Mouse (Mus musculus) layer of hippocampus, adult 2 months (tissue): ENCODE measurements around the gene Ctnnbl1. TPM values are rescaled to one million over a fixed set of nuclear protein-coding genes. Genes with fewer than 3 reads are reported as not detected.
A peak's percentile ranks its signal among the peaks of the same experiment; 100 is the strongest.

ENCODE experiments used
- DNase-seq, 2 experiments: peaks; one replicate each; pipeline ENCODE4 v3.0.0; 2022; ENCODE audit warnings: low spot score in 2 of 2
- H3K27ac ChIP-seq: fragments of 200-600 bp; 2 replicates; pipeline ENCODE4 v1.8.1; 2022
- H3K4me3 ChIP-seq: fragments of 200-600 bp; 2 replicates; pipeline ENCODE4 v1.8.1; 2022; ENCODE audit warnings: mild to moderate bottlenecking
- CTCF ChIP-seq: fragments of 200-600 bp; conservative IDR thresholded peaks from 2 replicates; pipeline ENCODE4 v1.8.1; 2022; ENCODE audit warnings: antibody characterized with exemption, mild to moderate bottlenecking, moderate library complexity
- total RNA-seq, 2 experiments: library from RNA; stranded (reverse); gene quantifications; 2 replicates each; pipeline ENCODE4 v1.2.3; 2021

Ctnnbl1 gene
- total RNA-seq, 2 experiments from 2014 or later, result 29.2 to 32.8 TPM

DNA sequence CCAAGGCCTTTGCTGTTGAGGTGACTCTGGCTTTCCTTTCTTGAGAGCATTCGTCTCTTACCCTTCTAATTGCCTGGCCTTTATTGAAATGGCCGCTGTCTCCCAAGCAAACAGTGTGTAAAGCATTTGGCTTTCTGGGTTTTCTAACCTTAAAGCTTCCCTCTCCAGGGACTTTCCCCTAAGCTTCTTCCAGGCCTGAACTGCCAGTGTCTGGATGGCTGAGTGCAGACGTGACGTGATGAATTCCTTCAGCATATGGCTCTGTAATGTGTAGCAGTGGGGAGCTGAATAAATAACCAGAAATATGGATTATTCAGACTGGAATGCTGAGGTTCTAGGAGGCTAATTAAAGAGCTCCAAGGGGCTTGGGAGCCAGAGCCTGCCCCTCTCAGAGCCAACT lies 84.1 kb downstream of the Ctnnbl1 start:
- DNase-seq, result peak in 1 of 2 experiments; percentile 5
- no peak for TF ChIP-seq CTCF
- Histone ChIP-seq H3K4me3 (no peak overlapping the region), H3K27ac (no peak overlapping the region)

DNA sequence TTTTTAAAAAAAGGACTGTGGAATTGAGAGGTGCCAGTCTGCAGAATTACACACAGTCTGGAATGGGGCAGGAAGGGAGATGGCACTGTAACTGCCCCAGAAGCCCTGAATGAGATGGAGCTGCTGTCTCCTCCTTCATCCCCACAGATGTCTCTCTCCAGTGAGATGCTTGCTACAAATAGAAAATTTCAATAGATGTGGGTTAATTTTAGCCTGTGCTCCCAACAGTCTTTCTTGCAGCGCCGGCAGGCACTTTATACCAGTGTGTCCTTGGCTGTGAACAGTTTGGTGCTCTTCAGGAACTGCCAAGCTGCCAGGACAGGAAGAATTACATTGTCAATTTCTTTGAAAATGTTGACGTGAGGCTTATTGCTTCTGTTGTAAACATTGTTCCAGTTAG lies 86.3 kb downstream of the Ctnnbl1 start:
- no peak for TF ChIP-seq CTCF
- Histone ChIP-seq H3K4me3 (no peak overlapping the region), H3K27ac (no peak overlapping the region)
- peak in 1 of 2 experiments; percentile 9 for DNase-seq

DNA sequence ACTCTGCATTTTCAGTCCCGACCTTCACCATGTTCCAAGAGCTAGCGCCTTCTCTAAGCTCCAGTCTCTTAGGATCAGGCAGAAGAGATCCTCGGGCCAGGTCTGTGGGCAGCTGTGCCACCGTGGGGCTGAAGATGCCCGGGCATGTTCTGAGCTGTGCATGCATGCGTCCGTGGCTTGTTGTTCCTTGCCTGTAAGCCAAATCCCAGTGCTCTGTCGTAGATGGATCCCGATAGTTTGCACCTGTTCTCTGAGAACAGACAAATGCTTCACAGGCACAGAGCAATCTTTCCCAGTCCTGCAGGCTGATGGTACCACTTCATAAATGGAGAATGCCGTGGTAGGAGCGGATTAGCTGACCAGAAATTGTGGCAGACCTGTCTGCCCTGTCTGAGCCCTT lies 87.0 kb downstream of the Ctnnbl1 start:
- TF ChIP-seq CTCF, result no peak
- peak in 1 of 2 experiments; percentile 7 for DNase-seq
- H3K27ac ChIP-seq, result no peak overlapping the region
- no peak overlapping the region for H3K4me3 ChIP-seq

- peak in 1 of 2 experiments; percentile 8 for DNase-seq
- TF ChIP-seq CTCF, result no peak
- Histone ChIP-seq H3K27ac (no peak overlapping the region), H3K4me3 (no peak overlapping the region)
Observed at GRCm38 (mm10) chr2:157830101-157830500, 92.9 kb downstream of the Ctnnbl1 start.

DNA sequence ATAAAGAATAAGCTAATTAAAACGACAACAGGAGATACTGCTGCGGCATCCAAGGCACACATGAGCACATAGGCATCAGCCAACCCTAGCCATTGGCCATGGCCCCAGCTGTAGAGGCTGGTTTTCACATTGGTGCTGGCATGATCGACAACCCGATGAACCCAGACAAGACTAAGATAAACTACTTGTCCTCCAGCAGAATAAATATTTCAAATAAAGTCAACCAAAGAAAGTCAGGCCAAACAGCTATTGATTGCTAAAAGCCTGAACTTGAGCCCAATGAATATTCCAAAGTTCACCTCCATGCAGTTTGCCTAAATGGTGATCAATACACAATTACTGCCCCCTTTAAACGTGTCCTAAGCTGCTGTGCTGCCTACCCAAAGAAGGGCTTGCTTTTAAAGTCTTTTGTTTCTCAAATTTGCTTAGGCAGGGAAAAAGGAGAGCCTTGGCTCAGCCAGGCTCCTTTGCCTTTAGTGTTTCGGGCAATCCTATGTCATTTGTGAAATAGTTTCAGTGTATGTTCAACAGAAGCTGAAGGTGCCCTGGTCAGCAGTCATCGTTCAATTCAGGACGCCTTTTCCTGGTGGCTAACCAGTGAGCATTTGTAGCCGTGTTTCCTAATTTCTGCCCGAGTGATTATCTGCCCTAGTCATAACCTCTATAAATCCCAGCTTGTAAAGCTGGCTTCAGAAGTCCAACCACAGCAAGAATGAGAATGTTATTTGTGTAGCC lies 93.6 kb downstream of the Ctnnbl1 start:
- Histone ChIP-seq H3K27ac (no peak overlapping the region), H3K4me3 (no peak overlapping the region)
- peak in 1 of 2 experiments; percentile 2 for DNase-seq
- TF ChIP-seq CTCF, result no peak

DNA sequence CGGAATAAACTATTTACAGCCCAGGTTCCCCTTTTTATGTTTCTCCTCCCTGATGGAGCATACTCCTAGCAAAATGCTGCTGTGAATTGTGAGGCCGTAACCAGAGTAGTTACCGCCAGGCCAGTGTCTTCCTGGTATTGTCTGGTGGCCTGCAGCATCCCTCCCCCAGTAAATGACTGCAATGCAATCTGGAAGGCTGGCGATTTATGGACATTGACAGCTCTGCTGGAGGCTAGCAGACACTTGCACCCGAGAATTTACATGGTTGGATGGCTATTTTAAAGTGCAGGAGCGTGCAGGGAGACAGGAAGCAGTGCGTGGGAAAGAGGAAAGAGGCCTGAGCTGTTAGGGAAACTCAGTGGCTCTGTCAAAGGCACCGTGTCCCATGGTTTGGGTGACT lies 99.8 kb downstream of the Ctnnbl1 start:
- no peak overlapping the region for H3K4me3 ChIP-seq

DNA sequence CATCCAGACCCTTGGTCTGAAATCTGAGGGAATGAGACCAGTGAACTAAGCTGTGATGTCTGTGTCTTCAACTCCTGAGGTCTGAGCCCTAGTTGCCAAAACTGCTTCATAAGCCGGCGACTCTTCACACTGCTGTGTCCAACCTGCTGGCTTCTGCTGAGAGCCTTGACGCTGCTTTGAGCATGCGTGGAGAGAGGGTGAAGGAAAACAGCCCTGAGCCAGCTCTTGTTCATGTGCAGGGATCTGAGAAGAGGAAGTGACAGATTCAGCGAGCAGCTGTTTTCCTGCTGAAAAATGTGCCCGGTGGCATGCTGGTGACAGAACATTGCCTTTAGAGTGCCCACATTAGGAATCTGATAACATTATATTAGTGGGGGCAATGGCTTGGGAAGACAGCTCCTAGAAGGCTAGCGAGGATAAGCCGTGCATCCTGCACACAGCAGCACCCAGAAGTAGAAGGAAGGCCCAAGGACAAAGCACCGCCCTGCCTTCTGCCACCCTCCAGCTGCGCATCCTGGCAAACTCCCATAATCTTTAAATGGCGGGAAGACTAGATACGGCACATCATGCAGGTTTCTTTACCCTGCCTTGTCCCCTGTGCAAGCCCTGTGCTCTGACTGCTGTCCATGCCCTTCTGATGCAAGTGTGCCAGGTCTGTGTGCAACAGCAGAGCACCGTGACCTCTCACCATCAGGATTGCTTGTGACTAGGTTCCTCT lies 101.2 kb downstream of the Ctnnbl1 start:
- peak overlapping the region; percentile 43; the same call in 1 of the 2 replicates for H3K27ac ChIP-seq
- no peak for TF ChIP-seq CTCF
- peak; percentile 16 to 45 for DNase-seq
- no peak overlapping the region for H3K4me3 ChIP-seq

More for the DNA sequence above, 99.8 kb downstream of the Ctnnbl1 start:
- TF ChIP-seq CTCF, result no peak
- no peak overlapping the region for H3K27ac ChIP-seq
- no peak for DNase-seq

- Histone ChIP-seq H3K27ac (no peak overlapping the region), H3K4me3 (no peak overlapping the region)
- peak in 1 of 2 experiments; percentile 6 for DNase-seq
- TF ChIP-seq CTCF, result no peak
Observed at GRCm38 (mm10) chr2:157840641-157841078, 103.5 kb downstream of the Ctnnbl1 start.

GRCm38 (mm10) chr2:157841121-157841520 lies 103.9 kb downstream of the Ctnnbl1 start:
- DNase-seq, result no peak
- Histone ChIP-seq H3K4me3 (no peak overlapping the region), H3K27ac (no peak overlapping the region)
- no peak for TF ChIP-seq CTCF

DNA sequence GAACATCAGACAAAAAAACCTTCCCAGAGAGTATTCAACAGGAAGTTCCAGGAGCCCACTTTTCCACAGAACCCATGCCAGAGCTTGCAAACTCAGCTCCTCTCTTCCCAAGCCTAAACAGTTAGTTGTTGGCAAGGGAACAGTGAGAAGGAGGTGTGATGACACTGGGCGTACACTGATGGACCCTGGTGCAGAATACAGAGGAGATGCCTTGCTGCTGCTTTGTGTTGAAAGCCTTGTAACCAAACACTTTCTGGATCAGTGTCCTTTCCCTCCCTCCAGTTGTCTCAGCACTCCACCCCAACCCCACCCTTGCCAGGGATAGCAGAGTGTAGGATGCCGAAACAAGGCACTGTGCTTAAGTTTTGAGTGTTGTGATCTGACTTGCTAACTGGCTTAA lies 107.5 kb downstream of the Ctnnbl1 start:
- DNase-seq, result no peak
- TF ChIP-seq CTCF, result no peak
- Histone ChIP-seq H3K4me3 (no peak overlapping the region), H3K27ac (no peak overlapping the region)

GRCm38 (mm10) chr2:157845831-157846230 lies 108.6 kb downstream of the Ctnnbl1 start:
- no peak for DNase-seq

DNA sequence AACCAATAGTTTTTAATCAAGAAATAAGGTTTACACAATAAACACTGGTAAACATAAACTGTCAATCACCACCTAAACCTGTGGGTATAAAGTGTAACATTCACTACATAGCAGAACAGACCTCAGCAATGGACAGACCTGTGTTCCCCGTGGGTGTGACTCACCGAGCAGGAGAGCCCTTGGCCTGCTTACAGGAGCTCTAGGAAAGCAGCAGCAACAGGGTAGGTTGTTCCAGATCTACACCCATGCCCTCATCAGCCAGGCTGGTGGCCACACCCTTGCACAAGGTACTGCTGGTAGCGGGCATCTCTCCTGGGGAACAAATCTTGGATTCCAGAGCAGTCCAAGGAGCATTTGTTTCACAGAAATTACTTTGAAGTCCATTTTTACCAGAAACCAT lies 115.9 kb downstream of the Ctnnbl1 start:
- no peak for DNase-seq
- H3K4me3 ChIP-seq, result no peak overlapping the region
- H3K27ac ChIP-seq, result no peak overlapping the region
- no peak for TF ChIP-seq CTCF

More at GRCm38 (mm10) chr2:157845831-157846230, 108.6 kb downstream of the Ctnnbl1 start:
- H3K4me3 ChIP-seq, result no peak overlapping the region
- no peak overlapping the region for H3K27ac ChIP-seq
- no peak for TF ChIP-seq CTCF

DNA sequence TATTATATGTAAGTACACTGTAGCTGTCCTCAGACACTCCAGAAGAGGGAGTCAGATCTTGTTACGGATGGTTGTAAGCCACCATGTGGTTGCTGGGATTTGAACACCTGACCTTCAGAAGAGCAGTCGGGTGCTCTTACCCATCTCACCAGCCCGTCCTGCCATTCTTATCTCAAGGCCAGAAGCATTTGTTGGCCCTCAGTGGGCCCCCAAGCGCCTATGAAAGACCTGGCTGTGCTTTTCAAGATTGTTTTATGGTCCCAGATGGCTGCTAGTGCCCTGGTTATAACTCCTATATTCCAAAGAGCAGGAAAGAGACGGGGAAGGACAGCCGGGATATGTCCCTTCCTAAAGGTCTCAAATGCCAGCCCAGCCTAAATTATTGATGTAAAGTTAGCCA lies 118.6 kb downstream of the Ctnnbl1 start:
- no peak for TF ChIP-seq CTCF
- no peak overlapping the region for H3K4me3 ChIP-seq

More for the DNA sequence above, 118.6 kb downstream of the Ctnnbl1 start:
- DNase-seq, result no peak
- H3K27ac ChIP-seq, result no peak overlapping the region
